Mouse (Mus musculus): Measurements from ENCODE around the gene Fmn2. TPM values are rescaled to one million over a fixed set of nuclear protein-coding genes. Genes with fewer than 3 reads are reported as not detected.
A peak's percentile ranks its signal among the peaks of the same experiment; 100 is the strongest.

Fmn2 gene
- polyA plus RNA-seq, 1 experiment from 2014 or later: 7.1 TPM

DNA sequence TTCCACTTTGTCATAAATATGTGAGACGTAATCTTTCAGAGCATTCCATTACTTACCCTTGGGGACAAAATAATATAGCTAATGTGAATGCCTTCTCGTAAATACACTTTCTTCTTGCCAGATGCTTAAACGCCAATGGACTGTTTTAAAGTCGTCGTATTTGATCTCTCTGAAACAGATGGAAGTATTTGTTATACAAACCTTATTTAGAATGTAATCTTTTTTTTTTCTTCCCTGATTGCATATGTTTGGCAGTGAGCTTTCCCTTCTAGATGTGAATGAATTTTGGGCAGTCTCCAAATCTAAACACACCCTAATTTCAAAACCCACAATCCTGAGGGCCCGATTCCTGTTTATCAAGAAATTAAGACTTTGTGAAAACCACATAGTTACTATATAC is 173.7 kb downstream of the Fmn2 start:
- no peaks in the 10 kb centered on the region for H3K9me3 ChIP-seq (replicated peaks)
- H3K4me3 ChIP-seq: no peak overlapping the region
- no peaks in the 10 kb centered on the region for H3K4me1 ChIP-seq
- no peaks in the 10 kb centered on the region for H3K27me3 ChIP-seq
- WGBS: 90% methylated on average over 6 of the region's 6 CpGs
- H3K4me2 ChIP-seq: no peak overlapping the region
- ATAC-seq: no peak
- H3K9ac ChIP-seq: no peak overlapping the region
- no peaks in the 10 kb centered on the region for H3K36me3 ChIP-seq (ENCODE audit: poor library complexity, severe bottlenecking)
- H3K27ac ChIP-seq: no peak overlapping the region

DNA sequence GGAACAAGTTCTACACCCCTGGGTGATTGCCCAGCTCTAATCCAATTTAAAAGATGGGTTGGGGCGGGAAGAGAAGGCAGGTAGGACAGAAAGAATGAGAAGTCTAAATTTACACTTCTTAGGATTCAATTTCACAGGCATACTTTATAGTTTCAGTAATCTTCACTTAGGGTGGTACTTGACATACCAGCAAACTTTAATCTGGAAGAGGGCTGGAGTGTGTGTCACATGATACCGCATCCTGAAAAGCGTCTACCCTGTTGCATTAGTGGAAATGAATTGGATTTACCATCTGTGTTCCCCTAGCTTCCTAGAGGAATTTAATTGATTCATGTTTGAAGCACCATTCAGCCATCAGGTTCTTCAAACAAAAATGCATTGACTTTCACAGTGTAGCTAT is 174.6 kb downstream of the Fmn2 start:
- H3K9me3 ChIP-seq (replicated peaks): no peaks in the 10 kb centered on the region
- H3K9ac ChIP-seq: no peak overlapping the region
- H3K27ac ChIP-seq: no peak overlapping the region
- ATAC-seq: no peak
- H3K4me2 ChIP-seq: no peak overlapping the region
- H3K36me3 ChIP-seq (ENCODE audit: poor library complexity, severe bottlenecking): no peaks in the 10 kb centered on the region
- no peaks in the 10 kb centered on the region for H3K27me3 ChIP-seq
- no peak overlapping the region for H3K4me3 ChIP-seq
- H3K4me1 ChIP-seq: no peaks in the 10 kb centered on the region
- 73% methylated on average over 3 of the region's 3 CpGs for WGBS

DNA sequence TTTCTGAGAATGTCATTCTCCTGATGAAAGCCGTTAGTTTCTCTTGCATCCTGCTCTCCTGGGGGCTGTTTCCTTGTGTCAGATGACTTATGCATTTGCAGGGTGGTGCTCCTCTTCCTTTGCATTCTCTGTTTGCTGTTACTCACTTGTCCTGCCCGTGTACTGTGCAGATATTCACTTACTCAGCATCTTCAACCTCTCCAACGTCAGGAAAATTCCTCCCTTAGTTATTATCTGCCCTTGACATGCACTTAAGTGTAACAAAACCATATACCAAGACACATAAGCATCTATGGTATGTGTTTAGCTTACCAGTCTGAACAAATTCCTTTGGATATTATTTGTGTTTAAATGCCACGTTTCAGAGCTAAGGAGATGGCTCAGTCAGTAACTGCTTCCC is 175.6 kb downstream of the Fmn2 start:
- no peaks in the 10 kb centered on the region for H3K4me1 ChIP-seq
- no peak overlapping the region for H3K4me3 ChIP-seq
- no peaks in the 10 kb centered on the region for H3K36me3 ChIP-seq (ENCODE audit: poor library complexity, severe bottlenecking)
- H3K9ac ChIP-seq: no peak overlapping the region
- no peak for ATAC-seq
- WGBS: 74% methylated on average over 4 of the region's 4 CpGs
- H3K27ac ChIP-seq: no peak overlapping the region
- no peak overlapping the region for H3K4me2 ChIP-seq
- no peaks in the 10 kb centered on the region for H3K9me3 ChIP-seq (replicated peaks)
- no peaks in the 10 kb centered on the region for H3K27me3 ChIP-seq

DNA sequence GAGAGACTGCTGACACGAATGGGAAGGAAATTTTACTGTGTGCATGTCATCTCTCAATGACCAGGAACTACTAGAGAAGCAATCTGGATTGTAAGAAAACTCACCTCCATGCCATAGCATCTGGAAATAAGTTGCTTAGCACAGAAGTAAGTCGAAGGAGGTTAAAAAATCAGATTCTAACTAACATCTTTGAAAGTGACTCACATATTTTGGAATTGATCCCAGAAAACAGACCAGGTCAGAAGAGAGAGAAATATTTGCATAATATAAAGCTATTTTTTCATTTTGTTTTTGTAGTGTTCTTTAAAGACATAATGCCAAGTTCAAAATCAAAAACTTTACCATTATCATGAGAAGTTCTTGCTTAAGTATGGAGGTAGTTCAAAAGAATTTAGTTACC is 187.7 kb downstream of the Fmn2 start:
- Histone ChIP-seq H3K9ac (no peak overlapping the region), H3K4me2 (no peak overlapping the region), H3K27ac (no peak overlapping the region), H3K4me3 (no peak overlapping the region), H3K9me3 (replicated peaks) (no peaks in the 10 kb centered on the region), H3K4me1 (no peaks in the 10 kb centered on the region), H3K27me3 (no peaks in the 10 kb centered on the region), H3K36me3 (ENCODE audit: poor library complexity, severe bottlenecking) (no peaks in the 10 kb centered on the region)
- 94% methylated on average over 2 of the region's 2 CpGs for WGBS
- ATAC-seq: no peak

DNA sequence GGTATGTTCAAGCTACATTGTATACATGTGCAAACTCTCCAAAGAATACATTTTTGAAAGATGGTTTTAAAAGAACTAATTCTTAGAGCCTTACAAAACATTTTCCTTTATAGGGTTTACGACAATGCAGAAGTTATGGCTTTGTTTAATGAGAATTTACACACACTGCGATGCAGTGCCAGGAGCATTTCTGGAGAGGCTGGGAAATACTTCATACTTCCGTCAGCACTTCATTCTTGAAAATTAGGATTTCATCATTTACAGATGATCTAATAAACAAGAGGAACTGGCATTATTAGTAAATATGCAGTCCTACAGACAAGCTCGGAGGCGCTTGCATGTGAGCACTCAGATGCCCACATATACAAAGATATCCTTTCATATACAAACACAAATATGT is 199.2 kb downstream of the Fmn2 start:
- Histone ChIP-seq H3K36me3 (ENCODE audit: poor library complexity, severe bottlenecking) (peaks cover 12% of the 10 kb centered on the region; the same call in 1 of the 2 replicates), H3K4me3 (no peak overlapping the region), H3K9ac (no peak overlapping the region), H3K4me1 (no peaks in the 10 kb centered on the region), H3K4me2 (no peak overlapping the region), H3K9me3 (replicated peaks) (no peaks in the 10 kb centered on the region), H3K27me3 (no peaks in the 10 kb centered on the region), H3K27ac (no peak overlapping the region)
- ATAC-seq: no peak
- 98% methylated on average over 5 of the region's 5 CpGs for WGBS

DNA sequence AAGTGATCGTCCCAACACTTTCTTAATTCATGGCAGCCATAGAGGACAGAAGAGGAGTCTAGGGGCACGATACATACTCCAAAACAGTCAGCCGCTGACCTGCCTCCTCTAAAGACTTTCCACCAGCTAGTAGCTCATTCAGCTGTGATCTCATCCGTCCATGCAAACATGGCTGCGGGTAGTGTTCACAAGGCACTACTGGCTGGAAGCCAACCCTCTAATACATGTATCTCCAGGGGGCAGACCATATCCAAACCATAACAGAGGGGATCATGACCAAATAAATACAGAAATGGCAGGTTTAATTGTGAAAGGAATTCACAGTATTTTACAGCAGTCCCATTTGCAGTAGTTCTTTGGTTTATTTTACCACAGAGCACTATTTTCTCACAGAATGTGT is 200.2 kb downstream of the Fmn2 start:
- H3K36me3 ChIP-seq (ENCODE audit: poor library complexity, severe bottlenecking): peaks cover 12% of the 10 kb centered on the region; the same call in 1 of the 2 replicates
- no peak overlapping the region for H3K4me2 ChIP-seq
- no peaks in the 10 kb centered on the region for H3K27me3 ChIP-seq
- no peaks in the 10 kb centered on the region for H3K4me1 ChIP-seq
- no peak overlapping the region for H3K4me3 ChIP-seq
- no peak overlapping the region for H3K9ac ChIP-seq
- 78% methylated on average over 5 of the region's 5 CpGs for WGBS
- no peak overlapping the region for H3K27ac ChIP-seq
- no peaks in the 10 kb centered on the region for H3K9me3 ChIP-seq (replicated peaks)
- ATAC-seq: no peak

DNA sequence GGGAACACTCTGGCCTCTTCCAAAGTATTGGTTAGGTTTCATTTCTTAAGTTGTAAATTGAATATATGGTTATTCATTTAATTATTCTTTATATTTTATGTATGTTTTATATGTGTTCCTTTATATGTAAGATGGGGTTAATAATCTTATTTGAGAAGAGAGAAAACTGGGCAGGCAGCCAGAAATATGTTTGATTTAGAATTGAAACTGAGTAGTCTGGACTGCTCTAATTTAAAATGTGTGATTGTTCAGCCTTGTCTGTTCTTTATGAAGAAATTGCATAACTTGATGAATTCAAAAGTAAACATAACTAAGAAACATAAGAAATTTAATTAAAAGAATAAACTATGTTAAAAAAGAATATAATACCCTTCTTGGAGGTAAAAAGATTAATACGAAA is 202.3 kb downstream of the Fmn2 start:
- Histone ChIP-seq H3K27ac (no peak overlapping the region), H3K27me3 (no peaks in the 10 kb centered on the region), H3K36me3 (ENCODE audit: poor library complexity, severe bottlenecking) (peaks cover 12% of the 10 kb centered on the region; the same call in 1 of the 2 replicates), H3K9ac (no peak overlapping the region), H3K4me3 (no peak overlapping the region), H3K4me1 (no peaks in the 10 kb centered on the region), H3K9me3 (replicated peaks) (no peaks in the 10 kb centered on the region), H3K4me2 (no peak overlapping the region)
- no peak for ATAC-seq
- 93% methylated on average over 1 of the region's 1 CpGs for WGBS

DNA sequence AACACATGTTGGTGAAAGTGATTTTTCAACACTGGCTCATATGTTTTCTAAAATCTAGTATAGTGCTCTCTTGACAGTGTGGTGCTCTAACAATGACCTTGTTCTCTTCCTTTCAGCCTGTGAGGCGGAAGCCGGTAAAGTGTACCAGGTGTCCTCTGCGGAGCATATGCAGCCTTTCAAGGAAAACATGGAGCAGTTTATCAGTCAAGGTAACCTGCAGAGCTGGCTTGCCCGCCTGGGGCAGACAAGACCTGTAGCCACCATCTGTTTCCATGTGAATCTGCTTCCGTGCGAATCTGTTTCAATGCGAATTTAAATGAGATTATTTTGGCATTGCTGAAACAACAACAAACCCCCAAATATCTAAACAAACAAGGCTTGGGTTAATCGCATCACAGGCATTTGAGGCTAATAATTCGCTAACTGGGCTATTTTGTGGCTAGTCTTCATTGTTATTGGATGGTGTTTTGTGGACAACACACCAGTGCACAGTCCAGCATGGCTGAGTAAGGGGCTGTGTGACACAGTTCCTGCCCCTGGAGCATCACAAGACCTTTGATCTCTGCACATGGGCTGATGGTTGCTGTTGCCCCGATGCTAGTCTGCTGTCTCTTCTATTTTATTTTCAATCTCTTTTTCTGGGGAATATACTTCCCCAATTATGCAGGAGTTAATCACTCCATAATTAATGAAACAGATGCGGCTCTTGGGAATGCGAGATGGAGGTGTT is 218.3 kb downstream of the Fmn2 start:
- H3K4me1 ChIP-seq: no peaks in the 10 kb centered on the region
- H3K36me3 ChIP-seq (ENCODE audit: poor library complexity, severe bottlenecking): peaks cover 18% of the 10 kb centered on the region; the same call in 1 of the 2 replicates
- no peak overlapping the region for H3K9ac ChIP-seq
- peak; percentile 33; the same call in 1 of the 2 replicates for ATAC-seq
- H3K27ac ChIP-seq: no peak overlapping the region; the same call in 1 of the 2 replicates
- WGBS: 85% methylated on average over 12 of the region's 12 CpGs
- no peaks in the 10 kb centered on the region for H3K9me3 ChIP-seq (replicated peaks)
- no peak overlapping the region for H3K4me3 ChIP-seq
- H3K27me3 ChIP-seq: no peaks in the 10 kb centered on the region
- no peak overlapping the region for H3K4me2 ChIP-seq

DNA sequence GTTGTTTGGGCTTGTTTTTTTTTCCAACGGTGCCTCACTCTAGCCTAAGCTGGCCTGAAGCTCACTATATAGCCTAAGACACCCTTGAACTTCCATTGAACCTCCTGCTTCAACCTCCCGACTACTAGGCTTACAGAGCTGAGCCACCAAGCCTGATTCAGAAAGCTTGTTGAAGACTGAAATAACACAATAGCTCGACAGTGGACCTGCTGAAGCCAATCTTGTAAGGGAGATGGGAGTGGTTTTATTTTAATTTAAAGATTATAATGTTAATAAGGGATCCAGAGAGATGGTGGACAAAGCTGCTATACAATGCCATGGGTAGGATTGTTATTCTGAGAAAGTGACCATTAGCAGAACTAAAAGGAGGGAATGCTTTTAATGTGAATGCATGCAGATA is 227.1 kb downstream of the Fmn2 start:
- Histone ChIP-seq H3K36me3 (ENCODE audit: poor library complexity, severe bottlenecking) (no peaks in the 10 kb centered on the region), H3K4me1 (no peaks in the 10 kb centered on the region), H3K27me3 (no peaks in the 10 kb centered on the region), H3K4me3 (no peak overlapping the region), H3K27ac (no peak overlapping the region), H3K9me3 (replicated peaks) (no peaks in the 10 kb centered on the region), H3K4me2 (no peak overlapping the region), H3K9ac (no peak overlapping the region)
- WGBS: 75% methylated on average over 3 of the region's 3 CpGs
- ATAC-seq: no peak

DNA sequence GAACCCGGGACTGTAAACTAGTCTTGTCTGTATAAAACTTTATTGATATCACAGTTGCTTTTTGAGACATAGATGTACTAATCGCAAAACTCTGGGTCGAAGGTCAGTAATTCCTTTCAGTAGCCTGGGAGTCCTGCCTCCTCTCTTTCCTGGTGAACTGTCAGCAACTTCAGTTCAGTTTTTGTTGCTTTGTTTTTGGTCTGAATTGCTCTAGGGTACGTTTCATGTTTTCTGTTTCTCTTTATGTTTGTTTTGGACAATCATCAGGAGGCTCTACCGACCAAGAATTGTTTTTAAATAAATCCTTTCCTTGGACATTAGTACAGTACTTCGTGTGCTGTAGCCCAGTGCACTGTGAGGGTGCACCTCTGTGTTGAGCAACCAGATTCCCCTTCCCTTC is 231.1 kb downstream of the Fmn2 start:
- no peak for ATAC-seq
- H3K4me2 ChIP-seq: no peak overlapping the region
- H3K36me3 ChIP-seq (ENCODE audit: poor library complexity, severe bottlenecking): no peaks in the 10 kb centered on the region
- no peak overlapping the region for H3K27ac ChIP-seq
- no peaks in the 10 kb centered on the region for H3K9me3 ChIP-seq (replicated peaks)
- H3K27me3 ChIP-seq: no peaks in the 10 kb centered on the region
- WGBS: 70% methylated on average over 6 of the region's 6 CpGs
- H3K9ac ChIP-seq: no peak overlapping the region
- no peaks in the 10 kb centered on the region for H3K4me1 ChIP-seq
- H3K4me3 ChIP-seq: no peak overlapping the region

DNA sequence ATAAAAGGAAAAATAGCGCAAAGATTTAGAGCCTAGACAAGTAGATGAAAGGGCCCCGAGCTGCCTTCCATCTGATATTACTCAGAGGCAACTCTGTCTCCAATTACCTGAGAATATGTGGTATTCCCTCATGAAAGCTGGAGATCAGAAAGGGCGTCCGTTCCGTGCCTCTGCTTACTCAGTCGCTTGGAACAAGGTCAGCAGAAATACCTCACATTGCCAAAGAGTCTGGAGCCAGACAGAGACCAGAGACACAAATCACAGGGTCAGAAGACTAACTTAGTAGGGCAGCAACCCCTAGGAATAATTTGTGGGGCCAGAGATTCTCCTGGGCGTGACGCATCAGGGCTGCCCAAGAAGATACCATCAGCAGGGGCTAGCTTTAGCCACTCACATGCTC is 237.3 kb downstream of the Fmn2 start:
- H3K4me2 ChIP-seq: no peak overlapping the region
- no peaks in the 10 kb centered on the region for H3K4me1 ChIP-seq
- no peaks in the 10 kb centered on the region for H3K9me3 ChIP-seq (replicated peaks)
- H3K27me3 ChIP-seq: no peaks in the 10 kb centered on the region
- H3K4me3 ChIP-seq: no peak overlapping the region
- H3K27ac ChIP-seq: no peak overlapping the region
- no peaks in the 10 kb centered on the region for H3K36me3 ChIP-seq (ENCODE audit: poor library complexity, severe bottlenecking)
- 91% methylated on average over 8 of the region's 8 CpGs for WGBS
- ATAC-seq: no peak
- H3K9ac ChIP-seq: no peak overlapping the region

DNA sequence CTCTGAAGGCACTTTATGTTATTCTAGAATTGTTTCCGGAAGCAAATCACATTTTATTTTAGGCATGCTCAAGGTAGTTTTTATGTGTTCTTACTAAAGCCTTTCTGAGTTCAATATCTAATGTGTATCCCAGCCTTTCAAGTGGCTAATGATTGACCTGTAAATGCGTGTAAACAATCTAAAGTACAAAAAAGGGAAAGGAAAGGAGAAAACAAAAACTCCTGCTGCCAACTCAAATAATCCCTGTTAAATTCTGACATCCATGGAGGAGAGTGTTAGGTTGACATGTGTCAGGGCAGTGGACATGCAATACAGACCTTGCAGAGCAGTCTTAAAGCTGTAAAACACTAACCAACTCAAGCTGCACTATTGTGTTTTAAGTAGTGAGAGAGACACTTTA is 241.0 kb downstream of the Fmn2 start:
- no peak for ATAC-seq
- Histone ChIP-seq H3K4me3 (no peak overlapping the region), H3K27ac (no peak overlapping the region), H3K4me1 (no peaks in the 10 kb centered on the region), H3K4me2 (no peak overlapping the region), H3K9ac (no peak overlapping the region), H3K27me3 (no peaks in the 10 kb centered on the region), H3K36me3 (ENCODE audit: poor library complexity, severe bottlenecking) (no peaks in the 10 kb centered on the region), H3K9me3 (replicated peaks) (no peaks in the 10 kb centered on the region)
- 77% methylated on average over 2 of the region's 2 CpGs for WGBS

DNA sequence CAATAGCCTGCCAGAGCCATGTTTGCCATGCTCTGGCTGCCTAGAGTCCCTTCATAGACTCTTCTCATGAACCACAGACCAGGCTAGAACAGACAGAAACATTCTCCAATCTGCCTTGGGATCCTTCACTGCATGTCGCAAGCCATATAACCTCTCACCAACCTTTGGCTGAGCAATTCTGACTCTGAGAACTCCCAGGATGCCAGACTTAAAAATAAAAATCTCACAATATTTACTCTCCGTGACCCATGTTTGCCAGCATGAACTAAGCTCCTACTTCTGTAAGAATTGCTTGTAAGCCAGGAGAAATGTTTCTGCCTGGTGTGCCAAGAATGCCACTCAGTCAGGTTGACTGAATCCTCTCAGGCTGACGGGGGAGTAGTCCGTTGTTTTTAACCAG is 246.9 kb downstream of the Fmn2 start:
- Histone ChIP-seq H3K9ac (no peak overlapping the region), H3K4me3 (no peak overlapping the region), H3K9me3 (replicated peaks) (no peaks in the 10 kb centered on the region), H3K27ac (no peak overlapping the region), H3K4me1 (no peaks in the 10 kb centered on the region), H3K36me3 (ENCODE audit: poor library complexity, severe bottlenecking) (no peaks in the 10 kb centered on the region), H3K4me2 (no peak overlapping the region), H3K27me3 (no peaks in the 10 kb centered on the region)
- WGBS: 73% methylated on average over 4 of the region's 4 CpGs
- no peak for ATAC-seq
